Mouse (Mus musculus) cerebellum, postnatal 14 days (tissue): Measurements from ENCODE around the gene Utf1.

Experiments
- DNase-seq, 2 experiments: peaks; one replicate each; pipeline ENCODE4 v3.0.0; 2021; ENCODE audit warnings: mixed read lengths in 2 of 2

The Utf1 gene

DNA sequence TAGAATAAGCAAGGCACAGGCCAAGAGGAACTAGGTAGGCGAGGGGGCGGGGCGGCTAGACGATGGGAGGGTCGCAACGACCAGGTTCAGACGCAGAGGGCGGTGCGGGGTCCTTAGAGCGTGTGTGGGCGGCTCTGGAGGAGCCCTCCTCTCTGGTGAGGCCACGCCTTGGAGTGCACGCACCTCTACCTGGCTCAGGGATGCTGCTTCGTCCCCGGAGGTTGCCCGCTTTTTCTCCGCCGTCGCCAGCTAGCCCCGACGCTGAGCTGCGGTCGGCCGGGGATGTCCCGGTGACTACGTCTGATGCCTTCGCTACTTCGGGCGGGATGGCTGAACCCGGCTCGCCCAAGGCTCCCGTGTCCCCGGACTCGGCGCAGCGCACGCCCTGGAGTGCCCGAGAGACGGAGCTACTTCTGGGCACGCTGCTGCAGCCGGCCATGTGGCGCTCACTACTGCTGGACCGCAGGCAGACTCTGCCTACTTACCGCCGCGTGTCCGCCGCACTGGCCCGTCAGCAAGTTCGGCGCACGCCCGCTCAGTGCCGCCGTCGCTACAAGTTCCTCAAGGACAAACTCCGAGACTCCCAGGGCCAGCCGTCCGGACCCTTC is at the start of gene Utf1:
Gene Utf1 (plus strand): TSS at position 116 of the 608 bp plus-strand sequence.
- peak; percentile 30 to 36 for DNase-seq

DNA sequence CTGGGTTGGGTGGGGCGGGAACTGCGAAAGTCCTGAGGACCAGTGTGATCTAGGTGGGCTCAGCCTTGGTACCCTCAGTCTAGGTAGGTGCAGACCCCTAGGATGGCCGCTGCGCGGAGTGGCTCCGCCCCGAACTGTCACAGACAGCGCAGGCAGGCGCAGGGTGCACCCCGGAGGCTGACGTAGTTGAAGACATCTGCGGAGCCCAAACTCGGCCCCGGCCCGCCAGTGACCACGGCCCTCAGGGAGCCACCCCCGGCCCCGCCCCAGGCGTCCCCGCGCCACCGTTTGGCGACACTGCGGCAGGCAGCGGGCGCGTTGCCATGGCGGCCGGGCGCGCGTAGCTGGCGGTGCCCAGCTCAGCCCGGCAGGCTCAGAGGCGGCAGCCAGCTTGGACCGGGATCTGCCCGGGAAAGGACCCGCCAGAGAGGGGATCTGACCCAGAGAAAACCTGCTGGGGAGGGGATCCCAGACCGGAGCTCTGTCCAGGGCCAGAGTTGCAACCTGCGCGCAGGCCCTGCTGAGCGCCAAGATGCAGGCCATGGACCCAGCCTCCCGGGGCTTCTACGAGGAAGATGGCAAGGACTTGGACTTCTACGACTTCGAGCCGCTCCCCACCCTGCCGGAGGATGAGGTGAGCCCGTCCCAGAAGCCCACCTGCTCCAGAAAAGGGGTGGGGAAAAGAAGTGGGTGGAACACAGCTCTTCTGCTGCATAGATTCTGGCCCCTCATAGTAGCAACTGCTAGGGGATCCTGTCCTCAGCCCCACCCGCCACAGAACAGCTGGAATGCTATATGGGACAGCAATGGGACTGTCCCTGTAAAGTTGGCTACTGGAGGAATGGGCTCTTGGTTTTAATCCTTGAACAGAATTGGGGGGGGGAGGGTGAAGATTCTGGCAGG is 48.7 kb upstream of the Utf1 start, which contains the start of gene Kndc1:
Gene Kndc1 (plus strand): TSS at position 42 of the 903 bp plus-strand sequence.
- peak; percentile 78 to 85 for DNase-seq

DNA sequence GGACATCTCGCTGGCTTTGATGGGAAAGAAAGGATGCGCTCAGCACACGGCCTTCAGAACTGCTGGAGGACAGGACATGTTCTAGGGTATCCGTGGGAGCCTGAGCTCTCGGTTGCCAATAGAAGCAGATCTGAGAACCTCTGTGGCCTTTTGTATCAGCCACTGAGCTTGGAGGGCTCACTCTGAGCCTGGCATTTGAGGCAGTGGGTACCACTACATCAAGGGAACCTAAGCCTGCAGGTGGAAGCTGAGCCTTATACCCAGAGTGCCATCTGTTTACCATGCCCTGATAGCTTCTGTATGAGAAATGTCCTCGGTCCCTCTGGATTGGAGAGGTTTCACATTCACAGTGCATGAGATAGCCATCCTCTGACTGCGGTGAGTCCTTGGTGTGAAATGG is 47.3 kb upstream of the Utf1 start:
- no peak for DNase-seq

DNA sequence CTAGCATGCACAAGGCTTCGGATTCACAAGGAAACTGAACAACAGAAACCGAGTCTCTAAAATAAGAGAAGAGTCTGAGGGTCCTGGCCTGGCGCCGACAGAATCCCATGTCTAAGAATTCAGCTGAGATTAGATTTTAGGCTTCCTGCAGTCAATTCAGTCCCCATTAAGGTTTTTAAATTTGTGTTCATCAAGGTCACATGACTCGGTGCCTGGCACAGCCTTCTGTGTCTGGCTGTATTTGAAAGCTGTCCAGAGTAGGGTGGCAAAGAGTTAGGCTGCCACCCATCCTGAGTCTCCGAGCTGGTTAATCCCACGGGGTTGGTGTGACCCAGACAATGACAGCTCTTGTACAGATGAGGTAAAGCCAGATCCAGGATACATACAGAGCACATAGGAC is 46.8 kb upstream of the Utf1 start:
- no peak for DNase-seq

DNA sequence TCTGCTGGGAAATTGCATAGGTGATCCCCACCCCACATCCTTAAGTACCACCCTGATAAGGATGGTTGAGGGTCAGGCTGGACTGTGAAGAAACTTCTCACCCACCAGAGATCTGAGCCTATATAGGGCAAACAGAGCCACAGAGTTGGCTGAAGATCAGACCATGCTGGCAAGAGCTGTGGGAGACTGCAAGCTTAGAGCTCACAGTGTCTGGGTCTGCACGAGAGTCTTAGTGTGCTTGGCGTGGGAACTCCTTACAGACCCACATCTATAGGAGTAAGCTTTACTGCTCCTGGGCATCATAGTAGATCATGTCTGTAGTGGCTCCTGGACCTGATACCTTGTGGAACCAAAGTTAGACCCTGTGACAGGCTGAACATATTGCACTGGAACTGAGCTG is 45.0 kb upstream of the Utf1 start:
- peak in 1 of 2 experiments; percentile 61 for DNase-seq

DNA sequence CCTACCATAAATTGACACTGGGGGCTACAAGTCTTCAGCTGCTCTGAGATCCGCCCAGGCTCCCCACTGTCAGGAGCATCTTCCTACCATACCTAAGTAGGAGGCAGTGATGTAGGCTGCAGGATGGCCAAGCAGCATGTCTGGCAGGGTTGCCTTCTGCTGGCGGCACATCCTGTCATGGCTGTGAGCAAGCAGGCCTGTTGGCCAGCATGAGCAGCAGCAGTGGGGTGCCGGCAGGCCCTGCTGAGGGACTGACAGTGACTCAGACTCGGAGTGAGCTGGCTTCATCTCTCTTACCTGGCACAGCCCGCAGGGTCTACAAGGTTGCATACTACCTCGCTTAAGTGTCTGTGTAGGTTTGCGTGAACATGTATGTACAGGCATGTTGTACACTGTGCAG is 44.1 kb upstream of the Utf1 start:
- DNase-seq, result peak; percentile 81 to 89

DNA sequence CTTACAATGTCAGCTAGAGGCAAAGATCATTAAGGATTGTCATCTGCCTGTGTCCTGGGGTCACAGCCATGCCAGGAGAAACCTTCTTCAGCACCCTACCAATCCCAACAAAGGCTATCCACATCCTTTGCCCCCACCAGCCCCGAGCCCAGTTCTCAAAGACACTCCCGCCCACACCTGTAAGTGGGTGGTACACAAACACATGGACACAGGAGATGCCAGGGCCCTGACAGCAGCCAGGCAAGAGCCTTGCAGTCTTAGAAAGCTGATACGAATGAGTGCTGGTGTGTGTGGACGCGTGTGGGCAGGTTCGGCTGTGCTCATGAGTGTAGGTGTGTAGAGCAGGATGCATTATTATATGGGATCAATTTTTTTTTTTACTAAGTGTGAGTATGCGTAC is 43.1 kb upstream of the Utf1 start:
- DNase-seq, result no peak

DNA sequence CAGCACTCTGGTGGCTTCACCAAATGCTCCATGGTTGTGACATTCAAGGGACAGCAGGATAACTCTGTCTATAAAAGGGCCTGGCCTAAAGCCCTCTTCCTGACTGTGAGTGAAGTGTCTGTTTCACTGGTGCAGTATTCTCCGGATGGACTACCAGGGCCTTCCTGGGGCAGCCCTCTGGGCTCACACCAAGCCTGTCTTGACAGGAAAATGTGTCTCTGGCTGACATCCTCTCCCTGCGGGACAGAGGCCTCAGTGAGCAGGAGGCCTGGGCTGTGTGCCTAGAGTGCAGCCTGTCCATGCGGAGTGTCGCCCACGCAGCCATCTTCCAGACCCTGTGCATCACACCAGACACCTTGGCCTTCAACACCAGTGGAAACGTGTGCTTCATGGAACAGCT is 42.7 kb upstream of the Utf1 start:
- peak; percentile 76 to 88 for DNase-seq

DNA sequence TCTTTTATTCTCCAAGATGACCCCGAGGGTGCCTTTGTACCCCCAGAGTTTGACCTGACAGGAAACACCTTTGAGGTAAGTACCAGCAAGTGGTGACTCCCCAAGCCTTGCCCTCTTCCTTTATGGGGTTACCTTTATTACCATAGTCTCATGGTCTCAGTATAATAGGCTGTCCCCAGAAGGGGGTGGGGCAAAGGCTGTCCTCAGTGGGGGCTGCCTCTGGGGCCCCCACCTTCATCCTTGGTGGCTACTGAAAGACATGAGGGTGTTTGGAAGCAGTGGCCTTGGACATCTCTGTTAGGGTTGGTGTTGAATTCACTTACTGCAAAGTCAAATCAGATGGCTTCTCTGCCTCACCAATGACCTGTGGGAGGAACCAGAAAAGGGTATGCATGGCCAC is 41.6 kb upstream of the Utf1 start:
- DNase-seq, result no peak

DNA sequence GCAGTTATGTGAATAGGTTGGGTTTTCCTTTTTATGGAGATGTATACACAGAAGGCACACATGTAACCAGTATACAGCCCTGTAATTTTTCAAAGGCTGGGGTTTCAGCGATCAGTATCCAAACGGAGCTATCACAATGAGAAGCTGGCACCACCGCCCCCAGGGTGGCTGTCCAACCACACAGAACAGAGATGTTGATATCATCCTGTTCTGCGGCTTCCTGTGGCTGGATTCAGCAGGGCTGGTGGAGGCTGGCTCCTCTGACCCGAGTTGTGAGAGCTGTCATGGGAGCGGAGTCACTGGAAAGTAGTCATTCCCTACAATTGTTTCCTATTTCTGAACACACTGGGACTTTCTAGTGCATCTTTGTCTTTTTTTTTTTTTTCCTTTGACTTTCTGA is 38.3 kb upstream of the Utf1 start:
- no peak for DNase-seq

DNA sequence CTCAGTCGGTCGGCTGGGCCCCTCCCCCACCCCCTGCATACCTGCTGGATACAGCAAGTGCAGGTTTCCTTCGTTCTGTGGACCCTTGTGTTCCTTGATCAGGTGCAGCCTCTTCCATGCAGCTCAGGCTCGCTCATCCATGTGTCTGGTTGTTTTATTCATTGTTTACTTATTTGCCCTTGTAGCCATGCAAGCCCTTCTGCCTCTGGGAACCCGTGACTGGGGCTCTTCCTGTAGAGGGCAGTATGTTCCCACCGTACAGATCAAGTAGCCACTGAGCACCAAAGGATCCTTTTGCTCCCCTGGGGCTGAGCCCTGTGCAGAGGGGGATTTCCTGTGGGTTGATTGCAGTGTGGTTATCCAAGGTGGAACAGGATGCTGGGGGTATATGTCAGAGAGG is 37.9 kb upstream of the Utf1 start:
- peak; percentile 69 to 72 for DNase-seq

DNA sequence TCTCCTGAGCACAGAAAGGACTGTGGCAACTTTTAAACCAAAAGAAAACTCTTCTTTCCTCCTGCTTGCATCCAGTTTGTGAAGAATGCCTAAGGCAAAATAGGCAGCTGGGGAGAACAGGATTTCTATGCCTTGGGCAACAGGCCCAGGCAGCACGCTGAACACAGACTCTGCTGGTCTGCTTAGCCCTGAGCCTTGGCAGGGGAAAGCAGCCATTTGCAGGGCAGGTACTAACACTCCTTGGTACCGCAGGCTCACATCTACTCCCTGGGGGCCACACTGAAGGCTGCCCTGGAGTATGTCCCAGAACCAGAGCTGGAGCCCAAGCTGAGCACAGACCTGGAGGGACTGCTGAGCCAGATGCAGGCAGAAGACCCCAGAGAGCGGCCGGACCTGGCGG is 35.4 kb upstream of the Utf1 start:
- peak; percentile 67 to 71 for DNase-seq

DNA sequence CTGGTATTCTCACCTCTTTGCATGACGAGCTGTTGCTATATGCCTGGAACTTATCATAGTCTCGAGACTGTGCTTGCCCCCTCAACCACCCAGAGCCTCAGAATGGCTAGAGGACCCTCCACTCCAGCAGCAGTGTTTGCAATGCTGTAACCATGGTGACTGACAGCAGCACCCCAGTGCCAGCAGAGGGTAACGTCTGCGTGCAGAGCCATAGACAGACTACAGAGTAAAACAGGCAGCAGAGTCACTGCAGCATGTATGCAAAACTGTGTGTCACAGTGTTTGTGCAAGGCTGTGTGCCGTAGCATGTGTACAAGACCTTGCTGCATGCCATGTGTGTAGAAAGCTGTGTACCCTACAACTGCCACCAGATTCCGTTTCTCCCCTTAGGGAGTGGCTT is 34.1 kb upstream of the Utf1 start:
- DNase-seq, result no peak

DNA sequence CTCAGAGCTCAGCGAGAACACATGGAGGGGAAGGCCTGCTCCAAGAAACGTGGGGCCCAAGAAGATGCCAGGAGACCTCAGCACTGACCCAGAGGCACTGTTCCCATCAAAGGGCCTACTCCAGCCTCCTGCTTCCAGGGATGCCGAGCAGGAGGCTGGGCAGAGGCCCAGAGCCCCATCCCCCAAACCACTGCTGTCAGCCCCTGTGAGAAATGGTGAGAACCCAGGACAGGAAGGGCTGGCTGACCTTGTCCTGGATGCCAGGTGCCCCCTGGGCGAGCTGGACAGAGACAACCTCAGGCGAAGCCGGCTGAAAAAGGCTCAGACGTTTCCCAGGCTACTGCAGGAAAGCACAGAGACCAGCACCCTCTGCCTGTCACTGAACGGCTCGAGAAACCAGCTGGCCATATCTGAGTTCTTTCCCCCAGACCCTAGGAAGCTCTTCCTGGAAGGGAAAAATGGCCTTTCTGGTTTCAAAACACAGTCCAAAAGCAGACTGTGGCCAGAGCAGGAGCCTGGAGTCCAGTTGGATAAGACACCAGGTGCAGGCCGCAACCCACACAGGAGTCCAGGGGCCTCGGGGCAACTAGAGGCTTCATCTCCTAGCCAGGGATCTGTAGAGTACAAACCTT is 33.3 kb upstream of the Utf1 start:
- DNase-seq, result no peak

DNA sequence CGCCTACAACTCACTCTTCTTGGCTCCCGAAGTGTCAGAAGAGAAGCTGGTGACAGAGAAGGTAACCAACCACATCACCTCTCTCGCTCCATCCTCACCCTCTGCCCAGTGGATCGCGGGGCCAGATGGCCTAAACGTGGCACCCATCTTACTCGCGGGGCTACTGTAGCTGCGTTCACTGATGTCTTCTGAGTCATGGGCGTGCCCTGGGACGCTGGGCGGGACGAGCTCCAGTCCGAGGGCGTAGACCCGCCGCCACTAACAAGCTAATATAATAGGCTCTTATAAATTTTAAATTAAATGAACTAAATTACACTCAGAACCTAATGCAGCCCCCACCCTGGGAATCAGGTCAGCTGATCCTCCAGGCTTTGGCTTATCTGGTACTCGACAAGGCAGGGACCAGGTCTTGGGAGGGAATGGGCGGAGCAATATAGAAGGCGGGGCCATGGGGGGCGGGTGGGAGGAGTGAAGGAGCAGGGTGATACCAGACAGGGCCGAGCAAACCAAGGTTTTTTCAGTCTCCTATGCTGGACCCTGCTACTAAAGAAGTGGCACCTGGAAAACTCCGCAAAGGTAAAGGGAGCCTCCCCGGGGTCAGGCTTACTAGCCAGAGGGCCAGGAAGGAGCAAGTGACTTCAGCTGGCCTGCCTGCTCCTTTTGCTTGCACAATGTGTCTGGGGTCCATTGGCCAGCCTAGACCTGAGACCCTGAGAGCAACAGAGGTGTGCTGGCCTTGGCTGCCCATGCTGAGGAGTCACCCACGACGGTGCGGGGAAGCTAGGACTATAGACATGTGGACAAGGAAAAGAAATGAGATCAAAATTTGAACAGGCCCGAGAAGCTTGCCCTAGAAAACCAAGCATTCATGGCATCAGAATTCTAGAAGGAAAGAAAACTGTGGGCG is 29.2 kb upstream of the Utf1 start:
- DNase-seq, result no peak

DNA sequence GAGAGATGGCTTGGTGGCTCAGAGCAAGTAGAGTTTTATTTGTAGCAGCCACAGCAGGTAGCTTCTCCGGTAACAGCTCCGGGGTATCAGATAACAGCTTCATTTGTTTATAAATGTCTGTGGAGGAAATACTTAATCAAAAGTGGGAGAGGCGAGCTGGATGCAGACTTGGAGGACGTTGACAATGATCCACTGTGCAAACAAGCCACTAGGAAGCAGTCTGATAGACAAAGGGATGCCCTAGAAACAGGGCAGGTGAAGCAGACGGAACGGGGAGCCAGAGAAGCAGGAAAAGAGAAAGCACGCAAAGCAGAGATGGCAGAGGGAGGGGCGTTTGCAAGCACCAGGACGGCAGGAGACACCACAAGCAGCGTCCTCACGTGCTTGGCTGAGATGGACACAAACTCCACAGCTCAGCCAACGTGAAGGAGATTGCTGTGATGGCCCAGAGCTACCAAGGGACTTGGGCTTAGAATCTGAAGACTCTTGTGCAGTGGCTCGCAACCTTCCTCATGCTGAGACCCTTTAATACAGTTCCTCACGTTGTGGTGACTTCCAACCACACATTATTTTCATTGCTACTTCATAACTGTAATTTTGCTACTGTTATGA is 27.8 kb upstream of the Utf1 start:
- peak in 1 of 2 experiments; percentile 31 for DNase-seq

DNA sequence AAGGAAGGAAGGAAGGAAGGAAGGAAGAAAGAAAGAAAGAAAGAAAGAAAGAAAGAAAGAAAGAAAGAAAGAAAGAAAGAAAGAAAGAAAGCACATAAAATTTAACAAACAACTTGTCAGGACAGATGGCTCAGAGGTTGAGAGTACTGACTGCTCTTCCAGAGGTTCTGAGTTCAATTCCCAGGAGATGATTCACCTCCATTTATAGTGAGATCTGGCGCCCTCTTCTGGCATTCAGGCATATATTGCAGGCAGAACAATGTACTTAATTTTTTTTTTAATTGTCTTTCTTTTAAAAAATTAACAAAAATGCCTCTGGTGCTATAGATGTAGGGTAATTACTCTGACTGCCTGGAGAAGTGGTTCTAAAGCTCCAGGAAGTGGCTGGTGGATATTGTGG is 27.2 kb upstream of the Utf1 start:
- no peak for DNase-seq

DNA sequence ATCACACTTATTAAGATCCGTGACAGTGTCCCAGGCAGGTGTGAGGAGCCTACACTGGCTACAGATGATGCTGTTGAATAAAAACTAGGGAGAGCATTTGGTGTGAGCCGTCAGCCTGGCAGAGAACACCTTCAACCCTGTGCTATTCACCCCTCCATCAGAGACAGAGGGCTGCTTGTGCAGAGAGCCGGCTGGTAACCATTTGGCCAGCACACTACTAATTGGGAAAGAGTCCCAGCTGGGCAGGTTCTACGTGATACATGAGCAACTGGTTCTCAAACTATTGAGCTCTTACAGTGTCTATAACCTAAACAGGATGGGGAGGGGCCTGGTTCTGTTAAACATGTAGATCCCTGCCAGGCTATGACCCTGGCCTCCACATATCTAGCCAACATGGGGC is 25.3 kb upstream of the Utf1 start:
- no peak for DNase-seq

DNA sequence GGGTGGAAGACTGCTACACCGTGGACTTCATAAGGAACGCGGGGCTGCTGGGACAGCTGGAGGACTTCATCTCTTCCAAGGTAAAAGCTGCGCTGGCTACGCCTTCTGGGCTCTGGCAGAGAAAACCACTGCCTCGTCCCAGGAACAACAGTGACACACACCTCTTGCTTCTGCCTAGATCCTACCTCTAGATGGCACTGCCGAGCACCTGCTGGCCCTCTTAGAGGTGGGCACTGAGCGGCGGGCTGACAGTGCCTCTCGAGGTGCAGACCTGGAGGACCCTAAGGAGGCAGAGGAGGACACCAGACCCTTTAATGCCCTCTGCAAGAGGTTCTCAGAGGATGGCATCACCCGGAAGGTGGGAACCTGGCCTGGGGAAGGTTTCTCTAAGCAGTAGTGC is 12.9 kb upstream of the Utf1 start:
- DNase-seq, result peak; percentile 70 to 83

DNA sequence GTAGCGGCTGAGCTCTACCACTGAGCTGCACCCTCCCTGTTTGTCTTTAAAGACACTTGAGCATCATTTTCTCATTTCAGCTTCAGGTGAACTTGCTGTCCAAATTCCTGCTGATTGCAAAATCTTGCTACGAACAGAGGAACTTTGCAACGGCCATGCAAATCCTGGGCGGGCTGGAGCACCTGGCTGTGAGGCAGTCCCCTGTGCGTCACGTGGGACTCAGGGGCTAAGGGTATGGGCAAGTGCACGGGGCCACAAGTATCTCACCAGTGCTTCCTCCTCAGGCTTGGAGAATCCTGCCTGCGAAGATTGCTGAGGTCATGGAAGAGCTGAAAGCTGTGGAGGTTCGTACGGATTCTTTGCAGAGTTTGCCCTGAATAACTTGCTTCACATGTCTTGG is 6.9 kb upstream of the Utf1 start:
- no peak for DNase-seq

DNA sequence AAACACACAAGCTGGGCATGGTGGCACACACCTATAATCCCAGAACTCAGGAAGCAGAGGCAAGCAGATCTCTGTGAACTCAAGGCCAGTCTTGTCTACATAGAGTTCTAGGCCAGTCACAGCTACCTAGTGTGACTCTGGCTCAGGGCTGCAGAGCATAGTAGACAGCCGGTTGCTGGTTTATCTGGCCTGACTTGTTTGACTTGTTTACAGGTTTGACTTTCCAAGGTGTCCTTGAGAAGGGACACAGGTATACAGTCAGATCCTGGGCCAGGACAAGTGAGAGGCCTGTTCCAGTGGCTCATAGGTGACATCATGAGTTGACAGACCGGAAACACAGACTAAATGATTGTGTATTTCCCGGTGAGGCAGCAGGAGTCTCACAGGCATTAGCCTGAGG is 6.5 kb upstream of the Utf1 start:
- no peak for DNase-seq

DNA sequence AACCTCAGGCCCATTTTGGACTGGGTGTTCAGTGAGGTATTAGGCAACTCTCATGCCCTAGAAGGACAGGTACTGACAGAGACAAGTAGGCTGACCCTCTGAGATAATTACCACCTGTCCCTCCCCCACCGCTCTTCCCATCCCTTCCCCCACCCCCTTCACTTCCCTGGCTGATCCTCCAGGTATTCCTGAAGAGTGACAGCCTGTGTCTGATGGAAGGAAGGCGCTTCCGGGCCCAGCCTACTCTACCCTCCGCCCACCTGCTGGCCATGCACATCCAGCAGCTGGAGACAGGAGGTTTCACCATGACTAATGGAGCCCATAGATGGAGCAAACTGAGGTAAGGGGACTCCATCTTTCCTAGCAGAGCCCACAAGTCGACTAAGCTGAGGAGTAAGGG is 5.8 kb upstream of the Utf1 start:
- DNase-seq, result no peak
